Mouse (Mus musculus): ENCODE results near the gene Nfib.

DNA sequence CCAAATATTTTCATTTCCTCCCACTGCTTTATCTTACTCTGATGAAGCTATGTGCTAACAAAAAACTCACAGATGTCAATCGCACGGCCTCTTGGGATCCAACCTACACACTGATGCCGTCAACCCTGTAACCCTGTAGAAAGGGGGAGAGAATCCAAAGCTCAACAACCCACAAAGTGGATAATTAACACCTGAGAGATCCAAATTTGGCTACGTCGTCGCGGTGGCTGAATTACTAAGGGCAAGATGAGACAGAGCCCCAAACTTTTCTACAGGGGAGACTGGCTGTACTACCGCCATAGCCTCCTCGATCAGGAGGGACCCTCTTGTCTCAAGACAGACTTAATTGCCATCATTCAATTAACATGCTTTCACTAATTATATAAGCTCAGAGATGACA, 99.2 kb downstream of the Nfib start:
- TF ChIP-seq CTCF (IDR thresholded peaks at IDR 0.05; ENCODE audit: borderline replicate concordance, extremely low read depth, insufficient read depth, insufficient read length) (no peak), POLR2A (IDR thresholded peaks at IDR 0.05; ENCODE audit: borderline replicate concordance, extremely low read depth, insufficient read depth, insufficient read length, poor library complexity, severe bottlenecking) (no peak)
